Mouse (Mus musculus) MEL (cell line): ENCODE measurements around the gene Kcnt2. TPM values are rescaled to one million over a fixed set of nuclear protein-coding genes. Genes with fewer than 3 reads are reported as not detected.

Experiments
- DNase-seq: peaks from one replicate; pipeline ENCODE4 v3.0.0; 2011; ENCODE audit warnings: low read depth, low spot score
- H3K27ac ChIP-seq: 2 replicates; pipeline ENCODE4 v1.5.1; 2012; ENCODE audit warnings: low read depth, mild to moderate bottlenecking, control low read depth, low read length, moderate library complexity; ENCODE audit not compliant: control insufficient read depth
- H3K27me3 ChIP-seq, 2 experiments: fragments of 150-350 bp in 1 of 2; sonication (generic) in 1 of 2; 2 replicates each; pipeline ENCODE4 v1.6.1; 2012; ENCODE audit warnings: low read length in 2 of 2, mild to moderate bottlenecking in 2 of 2, improper control_type of control experiment in 1 of 2, moderate library complexity in 1 of 2; ENCODE audit not compliant: insufficient read depth in 2 of 2, control insufficient read depth in 1 of 2
- H3K36me3 ChIP-seq, 2 experiments: 2 replicates each; pipeline ENCODE4 v1.6.1; 2012 to 2014; ENCODE audit warnings: low read length in 2 of 2, improper control_type of control experiment in 1 of 2, inconsistent platforms in 1 of 2, mild to moderate bottlenecking in 1 of 2; ENCODE audit not compliant: insufficient read depth in 2 of 2, control insufficient read depth in 1 of 2
- H3K4me1 ChIP-seq, 2 experiments: fragments of 150-350 bp in 1 of 2; sonication (generic) in 1 of 2; 2 replicates each; pipeline ENCODE4 v1.6.1; 2012; ENCODE audit warnings: low read length in 2 of 2, improper control_type of control experiment in 1 of 2, mild to moderate bottlenecking in 1 of 2; ENCODE audit not compliant: insufficient read depth in 2 of 2, control insufficient read depth in 1 of 2
- H3K4me3 ChIP-seq, 2 experiments: fragments of 150-350 bp in 1 of 2; sonication (generic) in 1 of 2; 2 replicates each; pipeline ENCODE4 v1.5.1; 2012; ENCODE audit warnings: low read depth in 2 of 2, low read length in 2 of 2, mild to moderate bottlenecking in 2 of 2, moderate library complexity in 2 of 2, control low read depth in 1 of 2, improper control_type of control experiment in 1 of 2; ENCODE audit not compliant: control insufficient read depth in 1 of 2, insufficient read depth in 1 of 2
- H3K79me2 ChIP-seq: 2 replicates; pipeline ENCODE4 v1.6.1; 2012; ENCODE audit warnings: mild to moderate bottlenecking, low read length, moderate library complexity; ENCODE audit not compliant: control insufficient read depth, poor library complexity, insufficient read depth
- H3K9ac ChIP-seq: 2 replicates; pipeline ENCODE4 v1.6.1; 2012; ENCODE audit warnings: low read depth, mild to moderate bottlenecking, control low read depth, low read length, moderate library complexity; ENCODE audit not compliant: control insufficient read depth, poor library complexity, severe bottlenecking
- H3K9me3 ChIP-seq: fragments of 150-350 bp; sonication (generic); replicated peaks from 2 replicates; pipeline ENCODE4 v1.6.1; 2012; ENCODE audit warnings: mild to moderate bottlenecking, low read length, improper control_type of control experiment, moderate library complexity; ENCODE audit not compliant: insufficient read depth
- CHD1 ChIP-seq: IDR thresholded peaks from 2 replicates; pipeline ENCODE4 v1.6.1; 2012; ENCODE audit warnings: low read depth, mild to moderate bottlenecking, inconsistent platforms, low read length, improper control_type of control experiment
- CHD2 ChIP-seq: IDR thresholded peaks from 2 replicates; pipeline ENCODE4 v1.6.1; 2011; ENCODE audit warnings: low read length, improper control_type of control experiment
- CTCF ChIP-seq, 3 experiments: IDR thresholded peaks in 2 of 3; conservative IDR thresholded peaks in 1 of 3; 2 replicates each; pipeline ENCODE4 v1.5.1; 2011 to 2012; ENCODE audit warnings: low read length in 3 of 3, low read depth in 2 of 3, mild to moderate bottlenecking in 2 of 3, improper control_type of control experiment in 1 of 3, inconsistent platforms in 1 of 3, mixed read lengths in 1 of 3, moderate library complexity in 1 of 3; ENCODE audit not compliant: control insufficient read depth in 1 of 3, insufficient read depth in 1 of 3, poor library complexity in 1 of 3, severe bottlenecking in 1 of 3
- ELF1 ChIP-seq: IDR thresholded peaks from 2 replicates; pipeline ENCODE4 v1.6.1; 2014; ENCODE audit warnings: low read depth, mild to moderate bottlenecking, inconsistent platforms, low read length, improper control_type of control experiment, moderate library complexity
- EP300 ChIP-seq, 2 experiments: IDR thresholded peaks; 2 replicates each; pipeline ENCODE4 v1.6.1; 2011; ENCODE audit warnings: improper control_type of control experiment in 2 of 2, low read length in 2 of 2, low read depth in 1 of 2, mild to moderate bottlenecking in 1 of 2
- GABPA ChIP-seq: IDR thresholded peaks from 2 replicates; pipeline ENCODE4 v1.6.1; 2012; ENCODE audit warnings: low read depth, mild to moderate bottlenecking, inconsistent platforms, low read length, improper control_type of control experiment, moderate library complexity
- GATA1 ChIP-seq: IDR thresholded peaks from 2 replicates; pipeline ENCODE4 v1.6.1; 2011; ENCODE audit warnings: low read depth, low read length, improper control_type of control experiment
- HCFC1 ChIP-seq: IDR thresholded peaks from 2 replicates; pipeline ENCODE4 v1.6.1; 2012; ENCODE audit warnings: low read depth, mild to moderate bottlenecking, inconsistent platforms, low read length, improper control_type of control experiment, moderate library complexity
- JUND ChIP-seq: IDR thresholded peaks from 2 replicates; pipeline ENCODE4 v1.6.1; 2011; ENCODE audit warnings: low read depth, mild to moderate bottlenecking, improper control_type of control experiment, low read length
- KAT2A ChIP-seq: conservative IDR thresholded peaks from 2 replicates; pipeline ENCODE4 v1.6.1; 2012; ENCODE audit warnings: low read depth, low read length, improper control_type of control experiment, inconsistent platforms
- MXI1 ChIP-seq: IDR thresholded peaks from 2 replicates; pipeline ENCODE4 v1.6.1; 2011; ENCODE audit warnings: mild to moderate bottlenecking, low read depth, low read length, improper control_type of control experiment
- MYC ChIP-seq: IDR thresholded peaks from 2 replicates; pipeline ENCODE4 v1.6.1; 2011; ENCODE audit warnings: low read depth, mild to moderate bottlenecking, low read length, improper control_type of control experiment, moderate library complexity
- NRF1 ChIP-seq: IDR thresholded peaks from 2 replicates; pipeline ENCODE4 v1.6.1; 2014; ENCODE audit warnings: low read depth, mild to moderate bottlenecking, inconsistent platforms, low read length, improper control_type of control experiment, moderate library complexity; ENCODE audit not compliant: poor library complexity, insufficient read depth, severe bottlenecking
- RAD21 ChIP-seq: IDR thresholded peaks from 2 replicates; pipeline ENCODE4 v1.6.1; 2011; ENCODE audit warnings: mild to moderate bottlenecking, low read depth, low read length, improper control_type of control experiment
- RCOR1 ChIP-seq: IDR thresholded peaks from 2 replicates; pipeline ENCODE4 v1.6.1; 2012; ENCODE audit warnings: low read depth, mild to moderate bottlenecking, inconsistent platforms, low read length, improper control_type of control experiment
- SIN3A ChIP-seq: IDR thresholded peaks from 2 replicates; pipeline ENCODE4 v1.6.1; 2012; ENCODE audit warnings: low read length, improper control_type of control experiment, inconsistent platforms
- SMC3 ChIP-seq: IDR thresholded peaks from 2 replicates; pipeline ENCODE4 v1.6.1; 2011; ENCODE audit warnings: low read depth, low read length, improper control_type of control experiment
- TAL1 ChIP-seq: IDR thresholded peaks from 2 replicates; pipeline ENCODE4 v1.6.1; 2012; ENCODE audit warnings: mild to moderate bottlenecking, inconsistent platforms, low read length, moderate library complexity, mixed read lengths
- ZC3H11A ChIP-seq: IDR thresholded peaks from 2 replicates; pipeline ENCODE4 v1.6.1; 2012; ENCODE audit warnings: low read depth, mild to moderate bottlenecking, inconsistent platforms, low read length, improper control_type of control experiment
- ZKSCAN1 ChIP-seq: IDR thresholded peaks from 2 replicates; pipeline ENCODE4 v1.6.1; 2012; ENCODE audit warnings: low read depth, mild to moderate bottlenecking, inconsistent platforms, low read length, improper control_type of control experiment, moderate library complexity
- ZMIZ1 ChIP-seq: IDR thresholded peaks from 2 replicates; pipeline ENCODE4 v1.6.1; 2012; ENCODE audit warnings: low read depth, mild to moderate bottlenecking, inconsistent platforms, low read length, improper control_type of control experiment, moderate library complexity
- ZNF384 ChIP-seq: IDR thresholded peaks from 2 replicates; pipeline ENCODE4 v1.6.1; 2012; ENCODE audit warnings: low read depth, mild to moderate bottlenecking, inconsistent platforms, low read length, improper control_type of control experiment
- polyA plus RNA-seq, 2 experiments: library from polyadenylated mRNA; stranded (reverse) in 1 of 2; unstranded in 1 of 2; fragments of >175 nt in 1 of 2; fragments of >200 nt in 1 of 2; gene quantifications; 2 replicates each; pipeline versions ENCODE4 v1.2.1 to v1.2.4; 2012; ENCODE audit warnings: low replicate concordance in 2 of 2, low read depth in 1 of 2; ENCODE audit not compliant: insufficient read length in 2 of 2, insufficient read depth in 1 of 2, missing spikeins in 1 of 2
- total RNA-seq: library from RNA; depleted of rRNA; stranded (reverse); fragments of 300-350 nt; gene quantifications from 2 replicates; pipeline ENCODE4 v1.2.3, GENCODE M21; 2012

Kcnt2 gene
- total and polyA plus RNA-seq, 3 experiments = not detected

DNA sequence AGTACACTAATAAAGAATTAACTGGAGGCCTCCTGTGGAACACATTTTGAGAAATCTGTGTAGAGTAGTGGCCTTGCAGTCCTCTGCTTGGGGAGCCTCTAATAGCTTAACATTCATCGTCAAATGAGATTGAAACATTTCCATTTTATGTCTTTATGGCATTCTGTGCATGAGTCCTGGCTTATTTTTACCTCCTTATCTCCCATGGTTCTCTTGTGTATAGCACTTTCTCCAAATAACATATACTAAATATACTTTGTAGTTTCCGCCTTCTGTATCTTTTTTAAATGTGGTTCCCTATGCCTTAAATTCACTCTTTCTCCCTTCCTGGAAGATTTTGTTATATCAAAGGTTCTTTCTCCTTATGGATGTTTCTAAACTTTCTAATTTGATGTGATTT is 246.3 kb downstream of the Kcnt2 start:
- no peak overlapping the region for H3K27ac ChIP-seq
- H3K9ac ChIP-seq = no peak overlapping the region
- H3K27me3 ChIP-seq = no peaks in the 10 kb centered on the region
- H3K79me2 ChIP-seq = no peaks in the 10 kb centered on the region
- no peaks in the 10 kb centered on the region for H3K36me3 ChIP-seq
- no peak overlapping the region for H3K4me3 ChIP-seq
- TF ChIP-seq ELF1 = no peak
- TF ChIP-seq CTCF (IDR thresholded peaks at IDR 0.05 in 2 of 3, conservative IDR thresholded peaks at IDR 0.05 in 1 of 3; ENCODE audit: control insufficient read depth in 1 of 3, insufficient read depth in 1 of 3, low read depth in 2 of 3, low read length in 3 of 3, poor library complexity in 1 of 3, severe bottlenecking in 1 of 3) = no peak
- TF ChIP-seq ZNF384 = no peak
- no peak for TF ChIP-seq RAD21
- no peak for TF ChIP-seq TAL1
- no peak for TF ChIP-seq KAT2A
- no peak for TF ChIP-seq RCOR1
- no peaks in the 10 kb centered on the region for H3K4me1 ChIP-seq
- no peak for DNase-seq
- H3K9me3 ChIP-seq = no peaks in the 10 kb centered on the region

DNA sequence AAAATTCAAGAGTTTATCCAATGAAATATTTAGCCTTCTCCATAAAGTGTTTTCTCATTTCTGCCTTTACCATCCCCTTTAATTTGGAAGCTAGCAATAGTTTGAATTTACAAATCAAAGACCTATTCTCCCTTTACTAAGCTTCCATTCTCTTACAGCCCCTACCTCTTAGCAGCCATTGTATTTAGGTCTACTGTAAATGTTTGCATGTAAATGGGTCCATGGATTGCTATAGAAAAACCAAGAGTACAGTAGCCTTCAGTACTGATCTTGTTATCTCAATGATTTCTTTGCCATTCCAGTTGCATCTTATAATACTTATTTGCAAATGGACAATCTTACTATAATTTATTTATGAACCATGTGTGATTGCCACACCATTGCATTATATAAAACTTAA is 267.5 kb downstream of the Kcnt2 start:
- no peak overlapping the region for H3K27ac ChIP-seq
- H3K9ac ChIP-seq = no peak overlapping the region
- no peaks in the 10 kb centered on the region for H3K36me3 ChIP-seq
- no peak overlapping the region for H3K4me3 ChIP-seq
- H3K27me3 ChIP-seq = no peaks in the 10 kb centered on the region
- no peaks in the 10 kb centered on the region for H3K9me3 ChIP-seq
- DNase-seq = no peak
- no peaks in the 10 kb centered on the region for H3K4me1 ChIP-seq
- no peaks in the 10 kb centered on the region for H3K79me2 ChIP-seq
- no peak for TF ChIP-seq SIN3A
- TF ChIP-seq NRF1 = no peak
- no peak for TF ChIP-seq EP300 (IDR thresholded peaks at IDR 0.05; ENCODE audit: low read depth in 1 of 2, low read length in 2 of 2)
- no peak for TF ChIP-seq CTCF (IDR thresholded peaks at IDR 0.05 in 2 of 3, conservative IDR thresholded peaks at IDR 0.05 in 1 of 3; ENCODE audit: control insufficient read depth in 1 of 3, insufficient read depth in 1 of 3, low read depth in 2 of 3, low read length in 3 of 3, poor library complexity in 1 of 3, severe bottlenecking in 1 of 3)
- no peak for TF ChIP-seq RAD21
- TF ChIP-seq ZMIZ1 = no peak
- TF ChIP-seq SMC3 = no peak
- no peak for TF ChIP-seq ELF1
- TF ChIP-seq JUND = no peak
- no peak for TF ChIP-seq CHD2
- TF ChIP-seq GATA1 = no peak
- no peak for TF ChIP-seq KAT2A
- no peak for TF ChIP-seq MXI1
- TF ChIP-seq HCFC1 = no peak
- TF ChIP-seq CHD1 = no peak
- no peak for TF ChIP-seq ZC3H11A
- no peak for TF ChIP-seq MYC
- TF ChIP-seq ZKSCAN1 = no peak
- no peak for TF ChIP-seq GABPA
